Mouse (Mus musculus): ENCODE data around the gene Casp8. TPM values are rescaled to one million over a fixed set of nuclear protein-coding genes. Genes with fewer than 3 reads are reported as not detected.
A peak's percentile ranks its signal among the peaks of the same experiment; 100 is the strongest.
"Not testable (repeated sequence)": the region's sequence is repeated elsewhere in the genome, so short reads cannot be mapped to it uniquely, and the experiment has no call there.

The Casp8 gene
- polyA plus RNA-seq, 1 experiment: 4.5 TPM

- peaks cover 13% of the 10 kb centered on the region for H3K9me3 ChIP-seq (replicated peaks; ENCODE audit: control insufficient read depth, insufficient read depth, low read length, poor library complexity, severe bottlenecking)
- TF ChIP-seq CTCF (IDR thresholded peaks at IDR 0.05; ENCODE audit: low read depth, low read length) (no peak), POLR2A (IDR thresholded peaks at IDR 0.05; ENCODE audit: insufficient read depth, low read length) (no peak), EP300 (IDR thresholded peaks at IDR 0.05; ENCODE audit: insufficient read depth, low read depth, low read length) (no peak)
- H3K27me3 ChIP-seq (ENCODE audit: control insufficient read depth, insufficient read depth, low read length, poor library complexity, severe bottlenecking): peaks cover 1% of the 10 kb centered on the region; the same call in 1 of the 2 replicates
- peak overlapping the region; percentile 61 for H3K4me3 ChIP-seq (ENCODE audit: low read depth, low read length)
- H3K4me1 ChIP-seq (ENCODE audit: control insufficient read depth, insufficient read depth, low read length): no peaks in the 10 kb centered on the region
- peak overlapping the region; percentile 72 for H3K9ac ChIP-seq (ENCODE audit: low read depth, poor library complexity, severe bottlenecking)
- H3K27ac ChIP-seq (ENCODE audit: insufficient read depth, low read length): no peak overlapping the region
- no peaks in the 10 kb centered on the region for H3K36me3 ChIP-seq (ENCODE audit: control insufficient read depth, insufficient read depth, low read length, poor library complexity, severe bottlenecking)
Observed at GRCm38 (mm10) chr1:58796059-58796363, 837 bp downstream of the Casp8 start.

GRCm38 (mm10) chr1:58796853-58797252 lies 1.7 kb downstream of the Casp8 start:
- Histone ChIP-seq H3K9ac (ENCODE audit: low read depth, poor library complexity, severe bottlenecking) (no peak overlapping the region), H3K36me3 (ENCODE audit: control insufficient read depth, insufficient read depth, low read length, poor library complexity, severe bottlenecking) (no peaks in the 10 kb centered on the region), H3K27ac (ENCODE audit: insufficient read depth, low read length) (no peak overlapping the region), H3K27me3 (ENCODE audit: control insufficient read depth, insufficient read depth, low read length, poor library complexity, severe bottlenecking) (peaks cover 1% of the 10 kb centered on the region; the same call in 1 of the 2 replicates), H3K9me3 (replicated peaks; ENCODE audit: control insufficient read depth, insufficient read depth, low read length, poor library complexity, severe bottlenecking) (peaks cover 6% of the 10 kb centered on the region; the same call in 1 of the 2 replicates), H3K4me1 (ENCODE audit: control insufficient read depth, insufficient read depth, low read length) (no peaks in the 10 kb centered on the region), H3K4me3 (ENCODE audit: low read depth, low read length) (no peak overlapping the region)
- TF ChIP-seq POLR2A (IDR thresholded peaks at IDR 0.05; ENCODE audit: insufficient read depth, low read length) (no peak), CTCF (IDR thresholded peaks at IDR 0.05; ENCODE audit: low read depth, low read length) (no peak), EP300 (IDR thresholded peaks at IDR 0.05; ENCODE audit: insufficient read depth, low read depth, low read length) (no peak)

- TF ChIP-seq CTCF (IDR thresholded peaks at IDR 0.05; ENCODE audit: low read depth, low read length) (no peak), POLR2A (IDR thresholded peaks at IDR 0.05; ENCODE audit: insufficient read depth, low read length) (no peak), EP300 (IDR thresholded peaks at IDR 0.05; ENCODE audit: insufficient read depth, low read depth, low read length) (no peak)
- Histone ChIP-seq H3K9me3 (replicated peaks; ENCODE audit: control insufficient read depth, insufficient read depth, low read length, poor library complexity, severe bottlenecking) (peaks cover 2% of the 10 kb centered on the region; the same call in 1 of the 2 replicates), H3K4me3 (ENCODE audit: low read depth, low read length) (no peak overlapping the region), H3K9ac (ENCODE audit: low read depth, poor library complexity, severe bottlenecking) (no peak overlapping the region), H3K27ac (ENCODE audit: insufficient read depth, low read length) (no peak overlapping the region), H3K4me1 (ENCODE audit: control insufficient read depth, insufficient read depth, low read length) (no peaks in the 10 kb centered on the region), H3K27me3 (ENCODE audit: control insufficient read depth, insufficient read depth, low read length, poor library complexity, severe bottlenecking) (peaks cover 1% of the 10 kb centered on the region; the same call in 1 of the 2 replicates), H3K36me3 (ENCODE audit: control insufficient read depth, insufficient read depth, low read length, poor library complexity, severe bottlenecking) (no peaks in the 10 kb centered on the region)
Observed at GRCm38 (mm10) chr1:58797370-58797769, 2.2 kb downstream of the Casp8 start.

GRCm38 (mm10) chr1:58798911-58799310 lies 3.7 kb downstream of the Casp8 start:
- no peaks in the 10 kb centered on the region for H3K9me3 ChIP-seq (replicated peaks; ENCODE audit: control insufficient read depth, insufficient read depth, low read length, poor library complexity, severe bottlenecking)
- no peak overlapping the region for H3K4me3 ChIP-seq (ENCODE audit: low read depth, low read length)
- TF ChIP-seq CTCF (IDR thresholded peaks at IDR 0.05; ENCODE audit: low read depth, low read length) (no peak), EP300 (IDR thresholded peaks at IDR 0.05; ENCODE audit: insufficient read depth, low read depth, low read length) (no peak), POLR2A (IDR thresholded peaks at IDR 0.05; ENCODE audit: insufficient read depth, low read length) (no peak)
- H3K4me1 ChIP-seq (ENCODE audit: control insufficient read depth, insufficient read depth, low read length): no peaks in the 10 kb centered on the region
- no peak overlapping the region for H3K9ac ChIP-seq (ENCODE audit: low read depth, poor library complexity, severe bottlenecking)
- H3K27me3 ChIP-seq (ENCODE audit: control insufficient read depth, insufficient read depth, low read length, poor library complexity, severe bottlenecking): peaks cover 1% of the 10 kb centered on the region; the same call in 1 of the 2 replicates
- no peaks in the 10 kb centered on the region for H3K36me3 ChIP-seq (ENCODE audit: control insufficient read depth, insufficient read depth, low read length, poor library complexity, severe bottlenecking)
- H3K27ac ChIP-seq (ENCODE audit: insufficient read depth, low read length): no peak overlapping the region

- H3K9ac ChIP-seq (ENCODE audit: low read depth, poor library complexity, severe bottlenecking); H3K27me3 ChIP-seq (ENCODE audit: control insufficient read depth, insufficient read depth, low read length, poor library complexity, severe bottlenecking); H3K27ac ChIP-seq (ENCODE audit: insufficient read depth, low read length); H3K4me1 ChIP-seq (ENCODE audit: control insufficient read depth, insufficient read depth, low read length); H3K9me3 ChIP-seq (replicated peaks; ENCODE audit: control insufficient read depth, insufficient read depth, low read length, poor library complexity, severe bottlenecking); H3K36me3 ChIP-seq (ENCODE audit: control insufficient read depth, insufficient read depth, low read length, poor library complexity, severe bottlenecking); H3K4me3 ChIP-seq (ENCODE audit: low read depth, low read length): not testable (repeated sequence)
Observed at GRCm38 (mm10) chr1:58800644-58801043, 5.5 kb downstream of the Casp8 start.

- TF ChIP-seq EP300 (IDR thresholded peaks at IDR 0.05; ENCODE audit: insufficient read depth, low read depth, low read length) (no peak), CTCF (IDR thresholded peaks at IDR 0.05; ENCODE audit: low read depth, low read length) (no peak), POLR2A (IDR thresholded peaks at IDR 0.05; ENCODE audit: insufficient read depth, low read length) (no peak)
- Histone ChIP-seq H3K36me3 (ENCODE audit: control insufficient read depth, insufficient read depth, low read length, poor library complexity, severe bottlenecking) (no peaks in the 10 kb centered on the region), H3K4me1 (ENCODE audit: control insufficient read depth, insufficient read depth, low read length) (no peaks in the 10 kb centered on the region), H3K9ac (ENCODE audit: low read depth, poor library complexity, severe bottlenecking) (no peak overlapping the region), H3K27ac (ENCODE audit: insufficient read depth, low read length) (no peak overlapping the region), H3K9me3 (replicated peaks; ENCODE audit: control insufficient read depth, insufficient read depth, low read length, poor library complexity, severe bottlenecking) (no peaks in the 10 kb centered on the region), H3K27me3 (ENCODE audit: control insufficient read depth, insufficient read depth, low read length, poor library complexity, severe bottlenecking) (peaks cover 1% of the 10 kb centered on the region; the same call in 1 of the 2 replicates), H3K4me3 (ENCODE audit: low read depth, low read length) (no peak overlapping the region)
Observed at GRCm38 (mm10) chr1:58801558-58802285, 6.5 kb downstream of the Casp8 start.

Data from ES-Bruce4 (cell line).